8 mouse cellular contexts compared by ENCODE assay signal in the genomic region with DNA sequence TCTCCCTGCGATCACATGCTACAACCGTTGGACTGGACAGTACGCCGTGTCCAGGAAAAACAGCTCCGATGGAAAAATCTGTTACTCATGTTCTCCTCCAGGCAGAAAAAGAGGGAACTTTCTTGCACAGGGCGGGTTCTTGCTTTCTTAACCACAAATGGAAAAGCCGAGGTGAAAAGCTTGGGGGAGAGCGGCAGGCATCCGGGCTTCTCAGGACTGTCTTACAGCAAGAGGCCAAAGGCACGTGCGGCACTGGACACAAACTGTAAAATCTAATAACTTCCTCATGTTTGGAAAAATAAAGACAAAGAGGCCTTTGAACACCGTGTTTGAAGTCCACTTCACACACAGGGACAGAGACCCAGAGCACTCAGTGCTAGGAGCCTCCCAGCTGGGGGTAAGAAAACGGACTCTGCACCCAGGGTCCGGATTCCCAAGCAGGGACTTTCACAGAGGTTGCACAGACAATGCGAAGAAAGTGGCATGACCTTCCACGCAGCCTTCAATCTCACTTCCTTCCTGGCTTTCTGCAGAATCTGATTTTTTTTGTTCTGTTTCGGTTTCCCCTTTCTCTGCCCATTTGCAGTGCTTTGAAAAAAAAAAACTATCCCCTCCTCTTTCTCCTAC.
A peak's percentile ranks its signal among the peaks of the same experiment; 100 is the strongest.
DNase-seq lines count a peak whose midpoint lies in the region; ATAC-seq and TF ChIP-seq lines count a peak whose summit lies in the region.

No protein-coding gene starts in this region.

- no peak overlapping the region for H3K9ac ChIP-seq in forebrain, postnatal 0 days
- no peak overlapping the region for H3K9ac ChIP-seq in forebrain, embryonic 11.5 days (ENCODE audit: low read length)
- peak overlapping the region; percentile 37; the same call in 1 of the 2 replicates for H3K9ac ChIP-seq in embryonic facial prominence, embryonic 13.5 days
- H3K9ac ChIP-seq in liver, adult 2 months (ENCODE audit: low read depth, low read length), result 0 out of 2 replicates have a peak overlapping the region, but pooled peaks have one; percentile 4
- H3K9ac ChIP-seq in stomach, postnatal 0 days (ENCODE audit: low read length), result no peak overlapping the region

- H3K79me2 ChIP-seq in liver, adult 2 months (ENCODE audit: control insufficient read depth, insufficient read depth, low read length), result no peaks in the 10 kb centered on the region

- H3K27ac ChIP-seq in forebrain, postnatal 0 days (ENCODE audit: low read depth, low read length), result 0 out of 2 replicates have a peak overlapping the region, but pooled peaks have one; percentile 35
- no peak overlapping the region for H3K27ac ChIP-seq in forebrain, embryonic 11.5 days (ENCODE audit: low read depth, low read length)
- H3K27ac ChIP-seq in embryonic facial prominence, embryonic 13.5 days, result peak overlapping the region; percentile 30
- peak overlapping the region; percentile 53 for H3K27ac ChIP-seq in liver, adult 2 months (replicated peaks; ENCODE audit: insufficient read depth, low read depth, low read length)
- no peak overlapping the region for H3K27ac ChIP-seq in stomach, postnatal 0 days (replicated peaks)

- DNase-seq in forebrain, postnatal 0 days, result no peak
- DNase-seq in forebrain, embryonic 11.5 days (ENCODE audit: low spot score), result no peak
- DNase-seq in liver, adult 2 months (ENCODE audit: extremely low read depth, low read depth, low spot score), result peak; percentile 45
- DNase-seq in stomach, postnatal 0 days (ENCODE audit: low spot score), result no peak
- no peak for DNase-seq in ovary, adult 18-20 months (ENCODE audit: low spot score)
- no peak for DNase-seq in layer of hippocampus, adult 11-12 months (ENCODE audit: low spot score)

- TF ChIP-seq EP300 in stomach, postnatal 0 days (optimal IDR thresholded peaks at IDR 0.05), result no peak

- H3K27me3 ChIP-seq in forebrain, postnatal 0 days (ENCODE audit: insufficient read depth, low read length), result no peaks in the 10 kb centered on the region
- H3K27me3 ChIP-seq in forebrain, embryonic 11.5 days (ENCODE audit: control insufficient read depth, insufficient read depth, low read length), result no peaks in the 10 kb centered on the region
- H3K27me3 ChIP-seq in embryonic facial prominence, embryonic 13.5 days, result no peaks in the 10 kb centered on the region
- no peaks in the 10 kb centered on the region for H3K27me3 ChIP-seq in liver, adult 2 months (ENCODE audit: control insufficient read depth, insufficient read depth, low read length)
- H3K27me3 ChIP-seq in stomach, postnatal 0 days (ENCODE audit: control insufficient read depth, insufficient read depth, low read length), result no peaks in the 10 kb centered on the region

- 67% methylated on average over 17 of the region's 17 CpGs for WGBS in forebrain, postnatal 0 days
- WGBS in forebrain, embryonic 11.5 days, result 62% methylated on average over 17 of the region's 17 CpGs
- 32% methylated on average over 17 of the region's 17 CpGs for WGBS in embryonic facial prominence, embryonic 13.5 days
- WGBS in liver, adult 2 months, result 47% methylated on average over 17 of the region's 17 CpGs
- 55% methylated on average over 17 of the region's 17 CpGs for WGBS in stomach, postnatal 0 days

- ATAC-seq in forebrain, postnatal 0 days, result no peak
- ATAC-seq in forebrain, embryonic 11.5 days (replicated peaks; ENCODE audit: low FRiP score), result no peak
- ATAC-seq in embryonic facial prominence, embryonic 13.5 days (ENCODE audit: insufficient number of reproducible peaks, insufficient read depth, low FRiP score, low TSS enrichment, low read depth), result no peak
- peak; percentile 54 to 57; a peak in 3 of 4 replicates for ATAC-seq in hematopoietic stem cell, adult 5-6 weeks (replicated peaks in 1 of 2; ENCODE audit: insufficient read depth in 1 of 2, low FRiP score in 2 of 2, low TSS enrichment in 1 of 2, low read depth in 1 of 2, poor library complexity in 2 of 2, severe bottlenecking in 2 of 2)
- 0 out of 2 replicates have a peak, but pooled peaks have one; percentile 26 for ATAC-seq in stomach, postnatal 0 days (ENCODE audit: low FRiP score, low TSS enrichment)

- no peak overlapping the region for H3K4me3 ChIP-seq in forebrain, postnatal 0 days (ENCODE audit: low read depth, low read length)
- no peak overlapping the region for H3K4me3 ChIP-seq in forebrain, embryonic 11.5 days (ENCODE audit: low read depth, low read length)
- no peak overlapping the region for H3K4me3 ChIP-seq in embryonic facial prominence, embryonic 13.5 days
- H3K4me3 ChIP-seq in liver, adult 2 months (ENCODE audit: insufficient read depth, low read depth, low read length), result no peak overlapping the region
- no peak overlapping the region for H3K4me3 ChIP-seq in stomach, postnatal 0 days (ENCODE audit: low read depth, low read length)

- H3K9me3 ChIP-seq in forebrain, postnatal 0 days (ENCODE audit: low read length), result no peaks in the 10 kb centered on the region
- no peaks in the 10 kb centered on the region; the same call in 1 of the 2 replicates for H3K9me3 ChIP-seq in forebrain, embryonic 11.5 days (ENCODE audit: control insufficient read depth, low read length)
- H3K9me3 ChIP-seq in embryonic facial prominence, embryonic 13.5 days, result no peaks in the 10 kb centered on the region
- H3K9me3 ChIP-seq in stomach, postnatal 0 days (ENCODE audit: control insufficient read depth, low read length), result no peaks in the 10 kb centered on the region

- no peaks in the 10 kb centered on the region for H3K4me1 ChIP-seq in forebrain, postnatal 0 days (ENCODE audit: insufficient read depth)
- no peaks in the 10 kb centered on the region for H3K4me1 ChIP-seq in forebrain, embryonic 11.5 days (replicated peaks; ENCODE audit: control insufficient read depth, insufficient read depth, low read length)
- H3K4me1 ChIP-seq in embryonic facial prominence, embryonic 13.5 days, result peaks cover 18% of the 10 kb centered on the region
- peaks cover 3% of the 10 kb centered on the region; the same call in 1 of the 2 replicates for H3K4me1 ChIP-seq in liver, adult 2 months (ENCODE audit: control insufficient read depth, insufficient read depth, low read length)
- H3K4me1 ChIP-seq in stomach, postnatal 0 days (replicated peaks; ENCODE audit: control insufficient read depth, insufficient read depth), result no peaks in the 10 kb centered on the region

- no peaks in the 10 kb centered on the region for H3K36me3 ChIP-seq in forebrain, postnatal 0 days (ENCODE audit: insufficient read depth)
- H3K36me3 ChIP-seq in forebrain, embryonic 11.5 days (ENCODE audit: control insufficient read depth, insufficient read depth, low read length), result no peaks in the 10 kb centered on the region
- no peaks in the 10 kb centered on the region for H3K36me3 ChIP-seq in embryonic facial prominence, embryonic 13.5 days
- no peaks in the 10 kb centered on the region for H3K36me3 ChIP-seq in liver, adult 2 months (ENCODE audit: control insufficient read depth, insufficient read depth, low read length)
- H3K36me3 ChIP-seq in stomach, postnatal 0 days (ENCODE audit: control insufficient read depth, insufficient read depth, low read length), result no peaks in the 10 kb centered on the region

- TF ChIP-seq CTCF in forebrain, postnatal 0 days (IDR thresholded peaks at IDR 0.05; ENCODE audit: low read depth), result no peak
- TF ChIP-seq CTCF in liver, adult 2 months (IDR thresholded peaks at IDR 0.05; ENCODE audit: low read depth, low read length), result no peak
- TF ChIP-seq CTCF in stomach, postnatal 0 days (IDR thresholded peaks at IDR 0.05; ENCODE audit: low read depth), result no peak

- no peak overlapping the region for H3K4me2 ChIP-seq in forebrain, postnatal 0 days (ENCODE audit: low read depth)
- H3K4me2 ChIP-seq in forebrain, embryonic 11.5 days (ENCODE audit: low read depth, low read length, severe bottlenecking), result no peak overlapping the region
- peak overlapping the region; percentile 39 for H3K4me2 ChIP-seq in embryonic facial prominence, embryonic 13.5 days
- H3K4me2 ChIP-seq in stomach, postnatal 0 days (replicated peaks; ENCODE audit: low read depth), result no peak overlapping the region

- no peak for TF ChIP-seq POLR2A in liver, adult 2 months (IDR thresholded peaks at IDR 0.05; ENCODE audit: extremely low read depth, insufficient read depth, low read length)

Comparison
In these comparisons a context has a peak if more than half of its experiments do, and no peak if none do; other contexts are left out.
1. H3K27ac ChIP-seq: peak in forebrain, postnatal 0 days (single experiment), embryonic facial prominence, embryonic 13.5 days (single experiment) and liver, adult 2 months (single experiment); none in forebrain, embryonic 11.5 days (single experiment) and stomach, postnatal 0 days (single experiment).
2. ATAC-seq: peak in hematopoietic stem cell, adult 5-6 weeks (2 of 2) and stomach, postnatal 0 days (single experiment); none in forebrain, postnatal 0 days (single experiment), forebrain, embryonic 11.5 days (single experiment) and embryonic facial prominence, embryonic 13.5 days (single experiment).
3. H3K9ac ChIP-seq: peak in embryonic facial prominence, embryonic 13.5 days (single experiment) and liver, adult 2 months (single experiment); none in forebrain, postnatal 0 days (single experiment), forebrain, embryonic 11.5 days (single experiment) and stomach, postnatal 0 days (single experiment).